Mouse (Mus musculus) lung, embryonic 14.5 days (tissue): ENCODE results near the gene 2310022A10Rik. TPM values are rescaled to one million over a fixed set of nuclear protein-coding genes. Genes with fewer than 3 reads are reported as not detected.

Experiments
- ATAC-seq: fragments of 200-750 bp; cut with Nextera tagmentation; 2 replicates; pipeline ENCODE4 v1.8.0; 2017; ENCODE audit warnings: mild to moderate bottlenecking, moderate TSS enrichment, moderate library complexity; ENCODE audit not compliant: insufficient read depth
- DNase-seq: peaks from one replicate; pipeline ENCODE4 v3.0.0-alpha.2; 2015
- H3K27ac ChIP-seq: fragments of 300-500 bp; sonication (generic); 2 replicates; pipeline ENCODE4 v1.5.1; 2014; ENCODE audit warnings: low read depth, mild to moderate bottlenecking, moderate library complexity
- H3K27me3 ChIP-seq: fragments of 300-500 bp; sonication (generic); 2 replicates; pipeline ENCODE4 v1.6.1; 2014; ENCODE audit warnings: low read length, control low read depth; ENCODE audit not compliant: insufficient read depth
- H3K36me3 ChIP-seq: fragments of 300-500 bp; sonication (generic); 2 replicates; pipeline ENCODE4 v1.6.1; 2014; ENCODE audit warnings: control low read depth; ENCODE audit not compliant: insufficient read depth
- H3K4me1 ChIP-seq: fragments of 300-500 bp; sonication (generic); 2 replicates; pipeline ENCODE4 v1.6.1; 2014; ENCODE audit warnings: antibody characterized with exemption, control low read depth; ENCODE audit not compliant: insufficient read depth
- H3K4me2 ChIP-seq: fragments of 300-500 bp; sonication (generic); 2 replicates; pipeline ENCODE4 v1.6.1; 2014; ENCODE audit warnings: mild to moderate bottlenecking
- H3K4me3 ChIP-seq: fragments of 300-500 bp; sonication (generic); 2 replicates; pipeline ENCODE4 v1.5.1; 2014; ENCODE audit warnings: low read depth, low read length
- H3K9ac ChIP-seq: fragments of 300-500 bp; sonication (generic); 2 replicates; pipeline ENCODE4 v1.6.1; 2014
- H3K9me3 ChIP-seq: fragments of 300-500 bp; sonication (generic); 2 replicates; pipeline ENCODE4 v1.6.1; 2016; ENCODE audit warnings: low read depth, low read length, control low read depth
- CTCF ChIP-seq: IDR thresholded peaks from 2 replicates; pipeline ENCODE4 v1.5.1; 2016; ENCODE audit warnings: antibody characterized with exemption, low read depth
- WGBS: fragments of 180-500 bp; shearing (Covaris S2); extraction: QIAGEN DNeasy Blood & Tissue Kit; methylation state at CpG from one replicate; pipeline ENCODE4 v1.1.7; 2014; 5-methylcytosine and 5-hydroxymethylcytosine counted together
- polyA plus RNA-seq: library from polyadenylated mRNA; unstranded; fragments of >200 nt; fragmentation: Nextera tagmentation; extraction: Ambion mirVana; gene quantifications from 2 replicates; pipeline ENCODE4 v1.2.1, GENCODE M21; 2014

Gene 2310022A10Rik
- polyA plus RNA-seq, 1 experiment from 2014 or later = 25.4 TPM

DNA sequence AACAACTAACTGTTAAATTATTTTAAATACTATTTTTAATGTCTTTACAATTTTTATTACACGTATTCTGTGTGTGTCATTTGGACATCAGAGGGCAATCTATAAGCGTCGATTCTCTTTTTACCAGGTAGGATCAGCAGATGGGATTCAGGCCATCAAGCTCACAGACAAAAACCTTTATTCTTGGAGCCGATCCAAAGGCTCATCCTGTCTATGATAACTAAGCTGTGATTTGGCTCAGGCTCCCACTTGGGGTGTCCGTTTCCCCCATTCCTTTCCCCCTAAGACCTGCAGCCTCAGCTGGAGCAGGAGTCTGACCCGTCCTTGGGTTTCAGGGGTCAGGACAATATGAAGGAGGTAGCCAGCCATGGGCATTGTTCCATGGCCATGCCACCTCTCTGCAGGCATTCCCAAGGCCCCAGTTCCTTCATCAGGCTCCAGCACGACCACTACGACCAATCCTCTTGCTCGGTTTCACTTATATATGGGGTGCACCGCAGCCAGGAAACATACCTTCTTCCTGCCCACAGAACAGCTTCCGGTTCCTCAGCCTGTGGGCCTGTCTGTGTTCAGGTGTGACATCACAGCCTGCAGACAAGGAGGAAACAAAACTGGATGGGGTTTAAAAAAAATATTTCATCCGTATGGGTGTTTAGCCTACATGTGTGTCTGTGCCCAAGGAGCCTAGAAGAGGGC, 8.2 kb upstream of the 2310022A10Rik start:
- Histone ChIP-seq H3K9me3 (no peaks in the 10 kb centered on the region), H3K4me1 (no peaks in the 10 kb centered on the region), H3K27me3 (no peaks in the 10 kb centered on the region), H3K4me2 (no peak overlapping the region), H3K36me3 (0 out of 2 replicates have a peak, but pooled peaks cover 6% of the 10 kb centered on the region), H3K27ac (no peak overlapping the region), H3K9ac (no peak overlapping the region), H3K4me3 (no peak overlapping the region)
- WGBS = 69% methylated on average over 12 of the region's 12 CpGs
- ATAC-seq (no peak), DNase-seq (peak; percentile 10)
- TF ChIP-seq CTCF = no peak

DNA sequence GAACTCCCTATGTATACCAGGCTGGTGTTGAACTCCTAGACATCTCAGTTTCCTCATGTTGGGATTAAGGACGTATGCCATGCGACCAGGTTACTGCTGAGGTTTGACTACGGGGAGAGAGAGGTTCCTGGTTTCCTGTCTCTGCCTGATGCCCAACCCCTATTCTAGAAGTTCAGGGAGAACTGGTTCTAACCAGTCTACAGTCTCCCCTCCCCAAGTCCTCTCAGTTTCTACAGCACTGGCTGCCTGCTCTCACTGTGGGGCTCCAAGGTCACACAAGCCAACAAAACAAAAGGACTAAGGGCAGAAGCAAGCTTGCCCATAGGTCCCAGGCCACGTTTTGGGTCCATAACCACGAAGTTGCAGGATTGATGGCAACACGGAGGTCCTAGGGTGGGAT, 3.4 kb upstream of the 2310022A10Rik start:
- DNase-seq = no peak
- Histone ChIP-seq H3K4me1 (no peaks in the 10 kb centered on the region), H3K9ac (no peak overlapping the region), H3K4me3 (no peak overlapping the region), H3K36me3 (no peaks in the 10 kb centered on the region), H3K9me3 (no peaks in the 10 kb centered on the region), H3K4me2 (no peak overlapping the region), H3K27me3 (no peaks in the 10 kb centered on the region), H3K27ac (no peak overlapping the region)
- 72% methylated on average over 6 of the region's 6 CpGs for WGBS
- TF ChIP-seq CTCF = no peak
- no peak for ATAC-seq

DNA sequence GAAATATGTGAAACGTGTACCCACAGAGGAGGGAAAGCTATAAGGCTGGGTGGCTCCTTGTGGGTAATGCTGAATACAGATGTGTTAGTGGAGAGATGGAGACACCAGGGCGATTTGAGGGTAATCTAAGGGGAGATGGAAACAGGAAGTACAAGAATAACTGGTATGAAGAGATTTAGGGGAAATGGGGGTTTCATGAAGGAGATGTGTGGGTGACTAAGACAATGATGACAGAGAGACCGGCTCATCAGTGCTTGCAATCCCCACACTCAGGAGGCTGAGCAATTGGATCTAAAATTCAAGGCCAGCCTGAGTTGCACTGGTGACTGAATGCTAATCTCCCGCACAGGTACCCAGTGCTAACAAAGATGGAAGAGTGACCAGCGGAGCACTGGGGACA, 963 bp upstream of the 2310022A10Rik start:
- WGBS = 47% methylated on average over 5 of the region's 5 CpGs

DNA sequence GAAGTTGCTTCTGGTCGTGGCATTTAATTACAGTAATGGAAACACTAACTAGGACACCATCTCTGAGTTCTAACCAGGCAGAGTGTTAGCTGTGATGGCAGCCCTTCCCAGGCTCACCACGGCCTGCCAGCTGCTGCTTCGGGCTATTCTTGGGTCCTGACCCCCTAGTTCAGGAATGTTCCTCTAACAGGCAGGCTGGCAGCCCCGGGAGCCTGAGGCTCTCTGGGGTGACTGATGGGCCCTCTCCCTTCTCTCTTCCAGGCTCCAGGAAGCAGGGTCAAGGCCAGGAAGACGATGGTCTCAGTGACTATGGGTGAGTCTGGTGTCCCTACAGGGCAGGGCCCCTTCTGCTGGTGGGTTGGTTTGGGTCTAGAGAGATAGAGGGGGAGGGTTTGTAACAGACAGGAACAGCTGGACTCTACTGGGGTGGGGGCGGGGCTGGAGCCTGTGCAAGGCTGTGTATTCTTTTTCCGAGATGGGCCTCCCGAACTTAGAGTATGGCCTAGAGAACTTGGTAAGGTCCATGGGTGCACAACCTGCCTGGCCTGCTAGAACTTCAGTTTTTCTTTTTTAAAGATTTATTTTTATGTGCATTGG, 7.4 kb downstream of the 2310022A10Rik start:
- no peaks in the 10 kb centered on the region for H3K9me3 ChIP-seq
- no peaks in the 10 kb centered on the region for H3K4me1 ChIP-seq
- TF ChIP-seq CTCF = no peak
- peaks cover 66% of the 10 kb centered on the region for H3K36me3 ChIP-seq
- ATAC-seq (no peak), DNase-seq (no peak)
- no peak overlapping the region for H3K9ac ChIP-seq
- 55% methylated on average over 8 of the region's 8 CpGs for WGBS
- H3K4me2 ChIP-seq = no peak overlapping the region
- H3K27ac ChIP-seq = no peak overlapping the region
- no peaks in the 10 kb centered on the region for H3K27me3 ChIP-seq
- H3K4me3 ChIP-seq = no peak overlapping the region

More for the DNA sequence above, 963 bp upstream of the 2310022A10Rik start:
- no peak for TF ChIP-seq CTCF
- Histone ChIP-seq H3K36me3 (peaks cover 18% of the 10 kb centered on the region; the same call in 1 of the 2 replicates), H3K9me3 (no peaks in the 10 kb centered on the region), H3K4me2 (peak overlapping the region; percentile 85), H3K4me1 (no peaks in the 10 kb centered on the region), H3K27me3 (no peaks in the 10 kb centered on the region), H3K4me3 (peak overlapping the region; percentile 85), H3K9ac (peak overlapping the region; percentile 51), H3K27ac (no peak overlapping the region)
- DNase-seq (no peak), ATAC-seq (no peak)

DNA sequence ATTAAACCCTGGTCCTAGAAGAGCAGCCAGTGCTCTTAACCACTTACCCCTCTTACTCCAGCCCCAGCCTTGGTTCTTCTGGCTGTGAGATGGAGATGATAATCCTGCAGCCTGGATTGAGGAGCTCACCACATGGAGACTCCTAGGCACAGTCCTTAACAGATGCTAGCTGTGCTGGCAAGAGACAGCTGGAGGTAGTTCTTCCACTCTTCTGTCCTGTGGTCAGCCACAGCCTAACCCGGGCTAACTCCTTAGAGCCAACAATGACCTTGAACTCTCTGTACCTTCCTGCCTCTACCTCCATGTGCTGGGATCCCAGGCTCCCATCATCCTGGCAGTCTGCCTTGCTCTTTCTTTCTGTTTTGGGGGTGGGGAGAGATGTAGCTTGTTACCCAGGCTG, 7.9 kb downstream of the 2310022A10Rik start:
- Histone ChIP-seq H3K27me3 (no peaks in the 10 kb centered on the region), H3K27ac (no peak overlapping the region), H3K9me3 (no peaks in the 10 kb centered on the region), H3K4me2 (no peak overlapping the region), H3K36me3 (peaks cover 65% of the 10 kb centered on the region), H3K4me1 (no peaks in the 10 kb centered on the region), H3K4me3 (no peak overlapping the region), H3K9ac (no peak overlapping the region)
- WGBS = 87% methylated on average over 1 of the region's 1 CpGs
- ATAC-seq = no peak
- DNase-seq = no peak
- TF ChIP-seq CTCF = no peak

DNA sequence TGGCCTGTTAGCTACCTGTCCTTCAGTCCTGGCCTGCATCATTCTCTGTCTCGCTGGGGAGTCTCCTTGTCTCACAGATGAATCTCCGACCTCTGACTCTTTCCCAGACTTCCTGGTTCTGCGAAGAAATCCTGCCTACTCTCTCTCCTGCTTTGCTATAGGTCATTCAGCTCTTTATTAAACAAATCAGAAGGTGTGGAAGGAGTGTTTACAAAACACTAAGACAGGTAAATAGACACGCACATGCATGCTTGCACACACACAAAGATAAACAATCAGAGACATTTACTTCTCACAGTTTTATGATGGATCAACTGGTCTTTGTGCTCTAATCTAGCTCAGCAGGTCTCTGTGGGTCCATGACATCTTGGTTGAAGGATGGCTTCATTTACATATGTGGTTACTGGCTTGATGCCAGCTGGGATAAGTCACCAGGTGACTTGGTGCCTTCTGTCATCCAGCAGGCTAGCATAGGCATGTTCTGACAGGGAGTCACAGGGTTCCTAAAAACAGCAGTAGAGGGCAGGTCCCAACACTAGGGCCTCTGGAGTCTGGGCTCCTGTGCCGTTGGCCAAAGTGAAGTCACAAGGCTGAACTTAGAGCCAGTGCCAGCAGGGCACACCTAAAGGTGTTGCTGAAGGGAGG, 16.7 kb downstream of the 2310022A10Rik start:
- Histone ChIP-seq H3K9ac (no peak overlapping the region), H3K36me3 (peaks cover 73% of the 10 kb centered on the region), H3K4me1 (no peaks in the 10 kb centered on the region), H3K27ac (no peak overlapping the region), H3K4me3 (no peak overlapping the region), H3K9me3 (no peaks in the 10 kb centered on the region), H3K27me3 (no peaks in the 10 kb centered on the region), H3K4me2 (no peak overlapping the region)
- no peak for DNase-seq
- TF ChIP-seq CTCF = no peak
- ATAC-seq = no peak
- 80% methylated on average over 5 of the region's 5 CpGs for WGBS

DNA sequence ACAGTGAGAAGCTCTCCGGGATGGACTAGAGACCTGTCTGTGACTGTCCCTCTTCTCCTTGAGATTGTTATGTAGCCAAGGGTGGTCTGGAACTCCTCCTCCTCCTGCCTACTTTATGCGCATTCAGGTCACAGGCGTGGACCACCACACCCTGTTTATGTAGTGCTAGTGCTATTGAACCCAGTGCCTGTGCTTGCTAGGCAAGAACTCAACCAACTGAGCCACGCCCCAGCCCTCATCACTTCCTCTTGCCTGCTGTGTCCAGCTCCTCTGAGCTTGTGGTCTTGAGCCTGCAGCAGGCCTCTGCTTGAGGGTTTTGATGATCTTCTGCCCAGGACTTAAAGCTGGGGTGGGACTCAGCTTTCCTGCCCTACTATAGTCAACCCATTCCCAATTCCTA, 19.1 kb downstream of the 2310022A10Rik start:
- ATAC-seq (no peak), DNase-seq (no peak)
- Histone ChIP-seq H3K4me2 (no peak overlapping the region), H3K4me1 (no peaks in the 10 kb centered on the region), H3K9me3 (no peaks in the 10 kb centered on the region), H3K9ac (no peak overlapping the region), H3K27ac (no peak overlapping the region), H3K36me3 (peaks cover 79% of the 10 kb centered on the region), H3K27me3 (no peaks in the 10 kb centered on the region), H3K4me3 (no peak overlapping the region)
- WGBS = 97% methylated on average over 4 of the region's 4 CpGs
- no peak for TF ChIP-seq CTCF
